Mouse (Mus musculus): ENCODE data around the gene Syt1. TPM values are rescaled to one million over a fixed set of nuclear protein-coding genes. Genes with fewer than 3 reads are reported as not detected.

The Syt1 gene
- polyA plus RNA-seq, 1 experiment from 2014 or later, result 3.3 TPM

DNA sequence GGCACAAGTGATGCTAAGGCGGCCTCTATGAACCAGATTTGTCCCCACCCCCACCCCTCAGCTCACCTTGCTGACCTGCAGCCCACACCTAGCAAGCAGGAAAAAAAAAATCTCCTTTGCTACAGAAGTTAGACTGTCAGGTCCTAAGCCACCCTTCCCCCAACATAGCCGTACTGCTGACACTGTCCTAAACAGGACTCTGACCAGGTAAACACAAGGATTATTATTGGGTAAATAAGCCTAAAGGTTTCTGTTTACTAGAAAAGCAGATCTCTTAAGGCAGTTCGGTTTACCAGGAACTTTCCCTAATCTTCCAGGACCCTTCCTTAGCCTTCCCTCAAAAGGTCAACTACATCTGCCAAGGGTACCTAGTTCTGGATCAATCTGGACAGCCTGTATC lies 501.2 kb downstream of the Syt1 start:
- Histone ChIP-seq H3K27ac (replicated peaks) (no peak overlapping the region), H3K9me3 (no peaks in the 10 kb centered on the region), H3K4me3 (no peak overlapping the region), H3K27me3 (replicated peaks; ENCODE audit: low read depth, poor library complexity, severe bottlenecking) (no peaks in the 10 kb centered on the region), H3K4me1 (0 out of 2 replicates have a peak, but pooled peaks cover 5% of the 10 kb centered on the region), H3K36me3 (replicated peaks) (no peaks in the 10 kb centered on the region)
- WGBS, result 82% methylated on average over 3 of the region's 3 CpGs
- DNase-seq (ENCODE audit: low spot score), result no peak

DNA sequence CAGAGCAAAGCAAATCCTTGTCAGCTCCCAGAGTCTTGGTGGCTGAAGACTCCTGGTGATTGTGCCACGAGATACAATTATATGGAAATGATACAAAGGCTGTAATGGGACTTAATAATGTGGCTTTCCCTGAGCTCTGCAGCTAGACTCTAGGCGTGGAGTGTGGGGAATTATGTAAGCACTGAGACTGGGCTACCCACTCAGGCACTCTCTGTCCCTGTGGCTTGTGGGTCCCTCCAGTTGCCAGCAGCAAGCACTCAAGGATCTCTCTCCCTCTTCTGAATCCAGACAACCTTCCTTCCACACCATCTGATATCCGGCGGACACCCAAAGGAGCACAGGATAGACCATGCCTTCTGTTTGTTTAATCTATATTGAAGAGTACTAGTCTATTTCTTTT lies 503.9 kb downstream of the Syt1 start:
- H3K4me1 ChIP-seq, result 0 out of 2 replicates have a peak, but pooled peaks cover 7% of the 10 kb centered on the region
- no peaks in the 10 kb centered on the region for H3K27me3 ChIP-seq (replicated peaks; ENCODE audit: low read depth, poor library complexity, severe bottlenecking)
- DNase-seq (ENCODE audit: low spot score), result no peak
- WGBS, result 82% methylated on average over 4 of the region's 4 CpGs
- no peak overlapping the region for H3K4me3 ChIP-seq
- no peaks in the 10 kb centered on the region for H3K9me3 ChIP-seq
- H3K36me3 ChIP-seq (replicated peaks), result no peaks in the 10 kb centered on the region
- no peak overlapping the region for H3K27ac ChIP-seq (replicated peaks)

DNA sequence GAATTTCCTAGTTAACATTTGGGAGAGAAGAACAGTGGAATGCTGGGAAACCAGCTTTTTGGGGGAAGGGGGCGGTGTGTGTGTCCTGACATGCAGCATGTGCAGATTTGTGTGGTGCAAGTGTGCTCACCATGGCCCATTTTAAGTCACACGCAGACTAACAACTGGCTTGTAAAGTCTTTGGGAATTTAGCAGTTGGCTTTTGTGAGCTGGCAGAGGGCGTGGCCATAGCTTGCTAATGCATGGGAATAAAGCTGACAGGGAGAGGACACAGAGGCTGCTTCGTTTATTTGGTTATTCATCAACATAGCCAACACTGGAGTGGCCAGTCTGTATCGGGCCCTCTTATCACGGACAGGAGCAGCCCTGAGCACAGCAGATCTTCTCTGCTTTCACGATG lies 505.9 kb downstream of the Syt1 start:
- Histone ChIP-seq H3K27me3 (replicated peaks; ENCODE audit: low read depth, poor library complexity, severe bottlenecking) (no peaks in the 10 kb centered on the region), H3K4me3 (no peak overlapping the region), H3K4me1 (0 out of 2 replicates have a peak, but pooled peaks cover 7% of the 10 kb centered on the region), H3K27ac (replicated peaks) (no peak overlapping the region), H3K9me3 (no peaks in the 10 kb centered on the region), H3K36me3 (replicated peaks) (no peaks in the 10 kb centered on the region)
- no peak for DNase-seq (ENCODE audit: low spot score)
- WGBS, result 79% methylated on average over 7 of the region's 7 CpGs

DNA sequence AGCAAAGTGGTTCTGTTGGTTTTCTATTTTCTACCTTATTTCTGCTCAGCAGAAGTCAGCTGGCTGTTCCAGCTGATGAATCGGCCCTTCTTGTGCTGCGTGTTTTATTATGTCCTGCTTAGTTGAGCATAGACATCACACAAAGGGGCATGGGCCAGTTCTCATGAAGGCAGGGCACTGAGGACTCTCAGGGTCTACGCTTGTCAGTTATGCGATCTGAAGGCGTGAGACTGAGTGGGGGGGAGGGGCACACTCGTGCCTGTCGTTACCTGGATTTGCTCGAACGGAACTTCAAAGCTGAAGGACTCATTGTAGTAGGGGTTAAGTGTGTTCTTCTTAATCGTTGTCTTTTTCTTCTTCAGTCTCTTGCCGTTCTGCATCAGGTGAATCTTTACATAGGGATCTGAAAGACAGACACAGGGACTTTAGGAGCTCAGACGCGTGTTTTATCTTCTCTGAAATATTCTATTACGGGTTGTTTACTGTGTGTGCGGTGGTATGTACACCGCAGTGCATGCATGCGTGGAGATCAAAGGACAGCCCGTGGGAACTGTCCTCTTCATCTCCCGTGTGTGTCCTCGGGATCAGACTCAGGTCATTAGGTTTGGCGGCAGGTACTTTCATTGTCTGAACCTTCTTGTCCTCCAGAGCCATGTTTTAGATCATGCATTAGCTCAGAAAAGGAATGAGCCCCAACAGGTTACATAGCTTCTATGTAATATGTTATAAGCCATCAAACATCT lies 506.5 kb downstream of the Syt1 start:
- Histone ChIP-seq H3K36me3 (replicated peaks) (no peaks in the 10 kb centered on the region), H3K27me3 (replicated peaks; ENCODE audit: low read depth, poor library complexity, severe bottlenecking) (no peaks in the 10 kb centered on the region), H3K27ac (replicated peaks) (no peak overlapping the region), H3K4me3 (no peak overlapping the region), H3K9me3 (no peaks in the 10 kb centered on the region), H3K4me1 (0 out of 2 replicates have a peak, but pooled peaks cover 7% of the 10 kb centered on the region)
- WGBS, result 73% methylated on average over 21 of the region's 21 CpGs
- DNase-seq (ENCODE audit: low spot score), result no peak

DNA sequence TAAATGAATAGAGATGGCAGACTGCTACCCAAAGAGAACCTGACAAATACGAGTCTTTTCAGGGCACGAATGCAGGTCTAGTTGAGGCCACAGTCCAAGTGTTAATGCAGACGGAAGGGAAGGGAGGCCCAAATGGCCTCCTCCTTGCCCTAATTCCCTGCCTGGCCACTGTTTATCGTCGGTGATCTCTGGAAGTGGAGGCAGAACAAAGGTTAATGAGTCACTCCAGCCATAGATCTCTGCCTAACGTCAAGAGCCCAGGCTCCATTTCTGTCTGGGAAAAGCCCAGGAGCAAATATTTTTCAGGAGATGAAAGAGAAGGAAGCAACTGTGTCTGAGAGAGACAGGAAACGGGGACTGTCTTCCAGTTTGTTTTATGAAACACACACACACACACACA lies 520.6 kb downstream of the Syt1 start:
- Histone ChIP-seq H3K27me3 (replicated peaks; ENCODE audit: low read depth, poor library complexity, severe bottlenecking) (no peaks in the 10 kb centered on the region), H3K36me3 (replicated peaks) (no peaks in the 10 kb centered on the region), H3K4me1 (no peaks in the 10 kb centered on the region), H3K4me3 (no peak overlapping the region), H3K27ac (replicated peaks) (no peak overlapping the region), H3K9me3 (0 out of 2 replicates have a peak, but pooled peaks cover 4% of the 10 kb centered on the region)
- 75% methylated on average over 7 of the region's 7 CpGs for WGBS
- no peak for DNase-seq (ENCODE audit: low spot score)

DNA sequence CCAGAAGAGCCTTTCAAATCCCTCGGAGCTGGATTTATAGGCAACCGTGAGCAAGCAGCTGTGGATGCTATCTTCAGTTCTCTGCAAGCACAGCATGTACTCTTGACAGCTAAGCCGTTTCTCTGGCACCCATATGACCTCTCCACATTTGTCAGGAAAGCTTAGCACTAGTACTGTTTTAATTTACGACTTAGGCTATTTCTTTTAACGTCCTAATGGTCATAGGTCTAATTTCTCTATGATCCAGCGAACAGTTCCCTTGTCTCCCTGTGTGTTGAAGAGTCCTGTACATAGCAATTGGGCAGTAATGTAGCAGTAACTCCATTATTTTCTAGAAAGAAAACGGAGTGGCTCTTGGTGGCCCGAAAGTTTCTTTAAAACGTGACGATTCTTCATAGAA lies 526.8 kb downstream of the Syt1 start:
- Histone ChIP-seq H3K9me3 (no peaks in the 10 kb centered on the region), H3K27me3 (replicated peaks; ENCODE audit: low read depth, poor library complexity, severe bottlenecking) (no peaks in the 10 kb centered on the region), H3K27ac (replicated peaks) (no peak overlapping the region), H3K4me1 (no peaks in the 10 kb centered on the region), H3K4me3 (no peak overlapping the region), H3K36me3 (replicated peaks) (no peaks in the 10 kb centered on the region)
- DNase-seq (ENCODE audit: low spot score), result no peak
- WGBS, result 89% methylated on average over 10 of the region's 10 CpGs

DNA sequence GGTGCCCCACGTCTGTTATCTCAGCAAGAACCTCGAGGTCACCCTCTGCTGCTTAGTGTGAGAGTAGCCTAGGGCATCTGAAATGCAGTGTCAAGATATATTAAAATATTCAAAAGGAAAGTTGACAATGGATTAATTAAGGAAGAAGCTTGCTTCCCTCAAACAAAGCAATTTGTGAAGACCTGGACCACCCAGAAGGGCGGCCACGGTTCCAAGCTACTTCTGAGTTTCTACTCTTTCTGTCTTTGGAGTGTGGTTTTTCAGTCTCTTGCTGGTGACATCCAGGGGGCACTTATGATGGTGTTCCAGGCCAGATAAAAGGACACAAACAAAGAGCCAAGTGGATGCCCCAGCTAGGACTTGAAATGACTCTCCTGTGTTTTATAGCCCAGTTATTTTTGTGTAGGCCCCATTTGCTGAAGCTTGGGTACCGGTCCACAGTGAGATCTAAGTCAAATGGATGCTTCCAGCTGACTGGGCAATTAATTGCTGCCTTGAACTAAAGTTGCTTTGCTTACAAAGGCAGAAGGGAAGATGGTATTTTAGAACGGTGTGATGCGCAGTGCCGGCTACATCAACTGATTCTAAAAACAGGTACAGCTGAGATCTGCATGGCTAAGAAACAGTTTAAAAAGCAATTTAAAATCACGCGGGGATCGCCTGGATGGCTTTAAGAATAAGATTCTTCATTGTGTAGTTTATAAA lies 530.5 kb downstream of the Syt1 start:
- 83% methylated on average over 11 of the region's 11 CpGs for WGBS
- no peak for DNase-seq (ENCODE audit: low spot score)
- Histone ChIP-seq H3K36me3 (replicated peaks) (no peaks in the 10 kb centered on the region), H3K27ac (replicated peaks) (no peak overlapping the region), H3K27me3 (replicated peaks; ENCODE audit: low read depth, poor library complexity, severe bottlenecking) (no peaks in the 10 kb centered on the region), H3K9me3 (0 out of 2 replicates have a peak, but pooled peaks cover 3% of the 10 kb centered on the region), H3K4me1 (no peaks in the 10 kb centered on the region), H3K4me3 (no peak overlapping the region)

DNA sequence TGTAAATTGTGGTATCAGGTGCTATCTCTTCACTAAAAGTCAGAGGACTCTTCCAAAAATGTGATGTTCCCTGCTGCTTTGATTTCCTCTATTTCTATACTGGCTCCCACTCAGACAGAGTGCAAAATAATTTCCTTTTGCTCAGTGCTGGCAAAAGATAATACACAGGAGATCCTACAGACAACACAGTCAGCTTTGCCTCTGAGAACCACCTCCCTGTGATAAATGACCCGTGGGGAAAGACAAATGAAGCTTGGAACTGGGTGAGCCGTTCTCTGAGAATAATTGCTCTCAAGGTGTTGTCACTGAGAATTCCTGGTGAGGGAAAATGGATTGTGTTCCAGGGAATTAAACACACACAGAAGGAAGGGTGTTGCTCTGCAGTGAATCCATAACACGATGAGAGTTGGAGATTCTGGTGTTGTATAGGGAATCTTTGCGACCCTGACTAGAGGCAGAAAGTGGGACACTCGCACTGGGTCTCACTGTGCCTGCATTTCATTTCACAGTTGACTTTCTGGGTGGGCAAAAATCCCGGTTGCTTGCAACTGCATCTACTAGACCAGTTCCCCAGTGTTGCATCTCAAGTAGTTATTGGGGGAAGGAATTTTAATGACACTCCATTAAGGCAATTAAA lies 540.3 kb downstream of the Syt1 start:
- no peak overlapping the region for H3K27ac ChIP-seq (replicated peaks)

DNA sequence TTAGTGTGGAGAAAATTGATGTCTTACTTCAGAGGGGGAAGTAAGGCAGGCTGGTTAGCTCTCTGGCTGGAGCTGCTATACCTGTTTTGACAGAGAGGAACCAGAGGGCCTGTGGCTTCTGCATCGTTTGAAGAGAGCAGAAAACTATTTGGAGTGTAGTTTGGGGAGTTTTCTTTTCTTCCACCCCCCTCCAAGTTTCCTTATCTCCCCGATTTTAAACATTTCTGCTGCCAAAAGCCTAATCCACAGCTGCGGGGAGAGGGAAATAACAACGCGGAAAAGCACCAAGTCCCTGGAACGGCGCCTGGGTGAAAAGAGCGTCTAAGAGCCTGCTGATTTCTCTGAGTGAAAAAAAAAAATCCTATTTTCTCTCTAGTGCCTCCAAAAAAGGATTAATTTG lies 544.2 kb downstream of the Syt1 start:
- WGBS, result 63% methylated on average over 8 of the region's 8 CpGs

More for the DNA sequence above, 540.3 kb downstream of the Syt1 start:
- Histone ChIP-seq H3K27me3 (replicated peaks; ENCODE audit: low read depth, poor library complexity, severe bottlenecking) (no peaks in the 10 kb centered on the region), H3K36me3 (replicated peaks) (no peaks in the 10 kb centered on the region), H3K4me1 (0 out of 2 replicates have a peak, but pooled peaks cover 5% of the 10 kb centered on the region), H3K4me3 (no peak overlapping the region), H3K9me3 (0 out of 2 replicates have a peak, but pooled peaks cover 3% of the 10 kb centered on the region)
- no peak for DNase-seq (ENCODE audit: low spot score)
- WGBS, result 58% methylated on average over 6 of the region's 6 CpGs

DNA sequence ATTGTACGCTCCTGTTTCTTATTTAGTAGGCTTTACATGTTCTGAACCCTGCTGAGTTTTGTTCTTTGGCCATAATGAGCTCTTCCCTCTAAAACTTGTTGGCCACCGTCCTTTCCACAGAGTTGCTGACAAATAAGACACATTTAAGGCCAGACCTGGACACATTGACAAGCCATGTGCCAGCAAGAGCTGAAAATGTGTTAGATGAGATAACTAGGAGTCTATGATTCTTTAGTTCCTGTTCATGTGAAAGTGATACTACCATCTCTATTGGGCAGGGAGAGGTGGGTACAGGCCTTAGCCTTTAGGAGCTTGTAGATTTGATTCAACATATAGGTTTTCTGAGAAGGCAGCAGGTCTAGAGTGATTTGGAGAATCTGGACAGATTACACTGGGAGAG lies 548.9 kb downstream of the Syt1 start:
- Histone ChIP-seq H3K4me1 (no peaks in the 10 kb centered on the region), H3K4me3 (no peak overlapping the region), H3K9me3 (no peaks in the 10 kb centered on the region), H3K27me3 (replicated peaks; ENCODE audit: low read depth, poor library complexity, severe bottlenecking) (no peaks in the 10 kb centered on the region), H3K36me3 (replicated peaks) (no peaks in the 10 kb centered on the region), H3K27ac (replicated peaks) (no peak overlapping the region)
- WGBS, result 84% methylated on average over 2 of the region's 2 CpGs
- no peak for DNase-seq (ENCODE audit: low spot score)

More for the DNA sequence above, 544.2 kb downstream of the Syt1 start:
- Histone ChIP-seq H3K4me1 (0 out of 2 replicates have a peak, but pooled peaks cover 5% of the 10 kb centered on the region), H3K9me3 (no peaks in the 10 kb centered on the region), H3K27ac (replicated peaks) (no peak overlapping the region), H3K27me3 (replicated peaks; ENCODE audit: low read depth, poor library complexity, severe bottlenecking) (no peaks in the 10 kb centered on the region), H3K36me3 (replicated peaks) (no peaks in the 10 kb centered on the region), H3K4me3 (no peak overlapping the region)
- DNase-seq (ENCODE audit: low spot score), result no peak

DNA sequence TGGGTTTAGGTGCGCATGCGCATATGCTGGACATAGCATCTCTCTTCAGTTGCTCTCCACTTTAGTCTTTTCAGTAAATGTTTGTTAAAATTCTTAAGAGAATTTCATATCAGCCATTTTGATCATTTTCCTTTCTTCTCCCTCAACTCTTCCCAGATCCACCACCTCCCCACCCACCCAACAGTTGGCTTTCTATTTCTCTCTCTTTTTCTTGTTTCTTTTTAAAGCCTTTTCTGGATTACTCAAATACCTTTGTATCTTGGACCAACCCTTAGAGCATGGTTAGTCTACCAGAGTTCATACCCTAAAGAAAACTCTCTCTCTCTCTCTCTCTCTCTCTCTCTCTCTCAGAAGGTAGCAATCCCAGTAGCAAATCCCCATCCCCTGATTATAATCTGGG lies 553.7 kb downstream of the Syt1 start:
- H3K36me3 ChIP-seq (replicated peaks), result no peaks in the 10 kb centered on the region
- no peaks in the 10 kb centered on the region for H3K9me3 ChIP-seq
- H3K4me1 ChIP-seq, result peaks cover 10% of the 10 kb centered on the region; the same call in 1 of the 2 replicates
- WGBS, result 100% methylated on average over 2 of the region's 2 CpGs
- H3K27ac ChIP-seq (replicated peaks), result no peak overlapping the region
- DNase-seq (ENCODE audit: low spot score), result no peak
- no peaks in the 10 kb centered on the region for H3K27me3 ChIP-seq (replicated peaks; ENCODE audit: low read depth, poor library complexity, severe bottlenecking)
- H3K4me3 ChIP-seq, result no peak overlapping the region

DNA sequence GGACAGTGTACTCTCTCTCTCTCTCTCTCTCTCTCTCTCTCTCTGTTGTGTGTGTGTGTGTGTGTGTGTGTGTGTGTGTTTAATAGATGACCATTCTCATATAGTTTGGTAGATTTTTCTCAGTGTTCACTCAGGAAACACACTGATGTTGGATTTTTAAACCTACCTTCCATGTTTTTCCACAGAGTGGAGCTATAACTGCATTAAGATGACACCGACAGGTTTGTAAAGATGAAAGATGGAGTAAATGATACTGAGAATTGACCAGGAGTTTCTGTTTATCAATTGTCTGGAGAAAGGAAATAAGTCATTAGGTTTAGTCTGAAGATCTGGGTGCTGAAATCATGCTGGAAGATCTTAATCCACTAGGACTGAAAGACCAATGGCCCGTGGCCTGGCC lies 554.9 kb downstream of the Syt1 start:
- H3K4me3 ChIP-seq, result no peak overlapping the region
- peaks cover 10% of the 10 kb centered on the region; the same call in 1 of the 2 replicates for H3K4me1 ChIP-seq
- DNase-seq (ENCODE audit: low spot score), result no peak
- H3K27ac ChIP-seq (replicated peaks), result no peak overlapping the region
- no peaks in the 10 kb centered on the region for H3K36me3 ChIP-seq (replicated peaks)
- H3K9me3 ChIP-seq, result no peaks in the 10 kb centered on the region
- WGBS, result 93% methylated on average over 2 of the region's 2 CpGs
- H3K27me3 ChIP-seq (replicated peaks; ENCODE audit: low read depth, poor library complexity, severe bottlenecking), result no peaks in the 10 kb centered on the region

Measured in embryonic facial prominence, embryonic 10.5 days (tissue).